Mouse (Mus musculus): ENCODE measurements around the gene Olfr1128. TPM values are rescaled to one million over a fixed set of nuclear protein-coding genes. Genes with fewer than 3 reads are reported as not detected.

The Olfr1128 gene
- polyA plus RNA-seq, 1 experiment from 2014 or later: not detected

Other genes starting within 250 kb of the Olfr1128 start
- not detected in 2 replicates for gene Olfr1118, start 238.0 kb downstream of the Olfr1128 start, polyA plus RNA-seq (2015; fragmentation: Nextera tagmentation; extraction: Ambion mirVana)
- not detected in 2 replicates for gene Olfr1120, start 190.7 kb downstream of the Olfr1128 start, polyA plus RNA-seq (2015; fragmentation: Nextera tagmentation; extraction: Ambion mirVana)
- not detected in 2 replicates for gene Olfr1121, start 175.6 kb downstream of the Olfr1128 start, polyA plus RNA-seq (2015; fragmentation: Nextera tagmentation; extraction: Ambion mirVana)
- not detected in 2 replicates for gene Olfr1122, start 159.7 kb downstream of the Olfr1128 start, polyA plus RNA-seq (2015; fragmentation: Nextera tagmentation; extraction: Ambion mirVana)
- not detected in 2 replicates for gene Olfr1123, start 128.9 kb downstream of the Olfr1128 start, polyA plus RNA-seq (2015; fragmentation: Nextera tagmentation; extraction: Ambion mirVana)
- 0.13 and 0.14 TPM in 2 replicates for gene Olfr1124, start 115.3 kb downstream of the Olfr1128 start, polyA plus RNA-seq (2015; fragmentation: Nextera tagmentation; extraction: Ambion mirVana)
- gene Olfr1126, start 91.6 kb downstream of the Olfr1128 start, polyA plus RNA-seq (2015; fragmentation: Nextera tagmentation; extraction: Ambion mirVana): not detected in 2 replicates
- not detected in 2 replicates for gene Pramel7, start 48.4 kb downstream of the Olfr1128 start, polyA plus RNA-seq (2015; fragmentation: Nextera tagmentation; extraction: Ambion mirVana)
- not detected in 2 replicates for gene Pramel6, start 39.0 kb downstream of the Olfr1128 start, polyA plus RNA-seq (2015; fragmentation: Nextera tagmentation; extraction: Ambion mirVana)
- not detected in 2 replicates for gene Olfr153, start 13.7 kb downstream of the Olfr1128 start, polyA plus RNA-seq (2015; fragmentation: Nextera tagmentation; extraction: Ambion mirVana)
- not detected in 2 replicates for gene Olfr1129, start 28.4 kb upstream of the Olfr1128 start, polyA plus RNA-seq (2015; fragmentation: Nextera tagmentation; extraction: Ambion mirVana)
- gene Olfr1130, start 60.7 kb upstream of the Olfr1128 start, polyA plus RNA-seq (2015; fragmentation: Nextera tagmentation; extraction: Ambion mirVana): not detected in 2 replicates
- gene Olfr1131, start 81.6 kb upstream of the Olfr1128 start, polyA plus RNA-seq (2015; fragmentation: Nextera tagmentation; extraction: Ambion mirVana): not detected in 2 replicates
- gene Olfr1132, start 92.0 kb upstream of the Olfr1128 start, polyA plus RNA-seq (2015; fragmentation: Nextera tagmentation; extraction: Ambion mirVana): not detected in 2 replicates
- gene Olfr1133, start 101.8 kb upstream of the Olfr1128 start, polyA plus RNA-seq (2015; fragmentation: Nextera tagmentation; extraction: Ambion mirVana): not detected in 2 replicates
- gene Olfr1134, start 112.9 kb upstream of the Olfr1128 start, polyA plus RNA-seq (2015; fragmentation: Nextera tagmentation; extraction: Ambion mirVana): not detected in 2 replicates
- gene Olfr1135, start 128.1 kb upstream of the Olfr1128 start, polyA plus RNA-seq (2015; fragmentation: Nextera tagmentation; extraction: Ambion mirVana): not detected in 2 replicates
- not detected in 2 replicates for gene Olfr1136, start 148.4 kb upstream of the Olfr1128 start, polyA plus RNA-seq (2015; fragmentation: Nextera tagmentation; extraction: Ambion mirVana)
- gene Olfr1137, start 167.6 kb upstream of the Olfr1128 start, polyA plus RNA-seq (2015; fragmentation: Nextera tagmentation; extraction: Ambion mirVana): not detected in 2 replicates
- not detected in 2 replicates for gene Olfr1138, start 194.4 kb upstream of the Olfr1128 start, polyA plus RNA-seq (2015; fragmentation: Nextera tagmentation; extraction: Ambion mirVana)
- gene Olfr1140, start 198.2 kb upstream of the Olfr1128 start, polyA plus RNA-seq (2015; fragmentation: Nextera tagmentation; extraction: Ambion mirVana): not detected in 2 replicates
- not detected in 2 replicates for gene Olfr1141, start 208.4 kb upstream of the Olfr1128 start, polyA plus RNA-seq (2015; fragmentation: Nextera tagmentation; extraction: Ambion mirVana)
- gene Olfr152, start 233.9 kb upstream of the Olfr1128 start, polyA plus RNA-seq (2015; fragmentation: Nextera tagmentation; extraction: Ambion mirVana): not detected in 2 replicates

Measured in forebrain, embryonic 13.5 days (tissue).